Mouse (Mus musculus): ENCODE measurements at regions not wholly inside any gene's neighbourhood (a gene's known extent, or its start where the extent isn't known, plus 50 kb on each side); places are given as distances from the start of the nearest gene placed in this dataset.

DNA sequence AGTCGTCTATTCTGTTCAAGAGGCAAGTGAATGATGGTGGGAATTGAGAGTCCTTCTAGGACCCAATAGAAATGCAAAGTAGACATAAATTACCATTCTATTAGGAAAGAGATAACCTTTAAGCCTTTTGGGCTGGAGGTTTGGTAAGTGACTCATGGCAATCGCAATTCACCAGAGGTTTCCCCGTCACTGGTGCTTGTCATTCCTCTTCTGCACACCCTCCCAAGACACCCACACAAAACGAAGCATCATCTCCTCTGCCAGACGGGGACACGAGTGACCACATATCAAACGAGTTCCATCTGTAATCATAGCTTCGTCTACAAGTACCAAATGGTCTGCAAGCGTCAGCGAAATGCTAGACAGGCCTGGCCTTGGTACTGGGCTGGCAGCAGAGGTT, 601.4 kb upstream of the Sox9 start:
- H3K9me3 ChIP-seq, result no peaks in the 10 kb centered on the region
- H3K4me1 ChIP-seq, result no peaks in the 10 kb centered on the region
- H3K4me2 ChIP-seq, result no peak overlapping the region
- H3K4me3 ChIP-seq, result no peak overlapping the region
- no peak overlapping the region for H3K27ac ChIP-seq
- H3K27me3 ChIP-seq (replicated peaks), result no peaks in the 10 kb centered on the region
- ATAC-seq (replicated peaks), result no peak
- no peaks in the 10 kb centered on the region for H3K36me3 ChIP-seq (replicated peaks)
- 74% methylated on average over 10 of the region's 10 CpGs for WGBS
- no peak overlapping the region for H3K9ac ChIP-seq

DNA sequence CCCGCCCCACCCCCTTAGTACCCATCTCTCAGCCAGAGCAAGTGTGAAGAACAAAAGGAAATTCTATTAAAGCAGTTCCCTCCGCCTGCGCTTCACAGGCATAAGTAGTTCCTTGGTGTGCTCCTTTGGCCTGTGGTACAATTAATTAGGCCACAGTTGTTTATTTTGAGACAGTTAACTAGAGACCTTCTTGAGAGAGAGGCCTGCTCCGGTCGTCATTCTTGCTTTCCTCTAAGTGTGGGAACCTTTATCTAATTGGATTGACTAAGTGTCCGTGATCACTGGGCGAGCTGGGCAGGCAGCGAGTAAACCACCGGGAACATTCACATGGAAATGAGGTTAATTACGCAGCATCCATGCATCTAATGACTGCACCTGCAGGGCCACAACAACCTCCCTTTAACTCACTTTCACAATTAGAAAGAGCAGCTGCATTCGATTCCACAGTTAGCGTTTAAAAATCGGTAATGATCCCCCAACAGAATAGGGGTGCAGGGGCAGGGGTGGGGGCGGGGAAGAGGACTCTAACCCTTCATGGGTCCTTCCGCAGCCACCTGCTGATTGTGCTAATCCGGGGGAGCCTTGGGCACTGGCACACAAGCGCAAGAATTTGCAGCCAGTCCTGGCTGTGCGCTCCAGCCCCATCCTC, 584.3 kb upstream of the Sox9 start:
- Histone ChIP-seq H3K4me3 (no peak overlapping the region), H3K4me1 (peaks cover 8% of the 10 kb centered on the region; the same call in 1 of the 2 replicates), H3K27me3 (replicated peaks) (no peaks in the 10 kb centered on the region), H3K27ac (no peak overlapping the region), H3K4me2 (peak overlapping the region; percentile 28), H3K9me3 (no peaks in the 10 kb centered on the region), H3K36me3 (replicated peaks) (no peaks in the 10 kb centered on the region), H3K9ac (no peak overlapping the region)
- ATAC-seq (replicated peaks), result peak; percentile 60
- WGBS, result 7% methylated on average over 18 of the region's 18 CpGs

DNA sequence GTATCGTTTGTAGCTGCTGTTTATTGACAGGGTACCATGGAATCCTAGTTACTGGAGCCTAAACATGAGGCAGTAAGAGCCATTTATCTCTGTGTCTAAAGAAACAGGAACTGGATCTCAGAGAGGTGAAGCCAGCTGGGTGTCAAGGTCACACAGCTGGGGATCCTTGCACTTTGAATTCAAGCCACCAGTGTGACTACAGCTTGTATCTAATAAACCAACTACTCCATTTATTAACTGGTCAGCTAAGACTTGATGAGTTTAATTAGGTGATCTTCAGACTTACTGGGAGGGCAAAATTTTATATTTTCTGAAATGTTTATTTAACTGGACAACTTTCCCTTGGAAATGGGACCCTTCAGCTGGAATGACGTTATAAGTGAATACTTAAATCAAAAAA, 577.5 kb upstream of the Sox9 start:
- 59% methylated on average over 2 of the region's 2 CpGs for WGBS
- no peak for ATAC-seq (replicated peaks)
- H3K27me3 ChIP-seq (replicated peaks), result no peaks in the 10 kb centered on the region
- H3K36me3 ChIP-seq (replicated peaks), result no peaks in the 10 kb centered on the region
- H3K9me3 ChIP-seq, result no peaks in the 10 kb centered on the region
- H3K4me1 ChIP-seq, result no peaks in the 10 kb centered on the region
- no peak overlapping the region for H3K4me2 ChIP-seq
- H3K4me3 ChIP-seq, result no peak overlapping the region
- no peak overlapping the region for H3K9ac ChIP-seq
- H3K27ac ChIP-seq, result no peak overlapping the region

DNA sequence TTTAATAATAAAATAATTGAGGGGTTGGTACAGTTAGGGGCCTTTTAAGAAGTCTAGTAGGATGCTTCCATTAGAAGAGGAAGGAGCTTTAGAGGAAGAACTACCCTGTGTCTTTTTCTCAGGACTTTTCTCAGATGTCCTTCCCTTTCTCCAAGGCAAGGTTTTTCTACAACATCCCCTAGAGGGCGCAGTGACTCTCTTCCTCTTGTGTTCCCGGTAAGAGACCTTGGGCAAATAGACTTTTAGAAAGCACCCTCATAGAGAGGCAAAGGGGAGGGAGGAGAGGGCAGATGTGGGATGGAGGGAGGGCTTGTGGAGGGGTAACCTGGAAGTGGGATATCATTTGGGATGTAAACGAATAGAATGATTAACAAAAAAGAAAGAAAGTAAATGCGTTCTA, 572.6 kb upstream of the Sox9 start:
- WGBS, result 32% methylated on average over 4 of the region's 4 CpGs
- no peaks in the 10 kb centered on the region for H3K27me3 ChIP-seq (replicated peaks)
- no peak overlapping the region for H3K9ac ChIP-seq
- ATAC-seq (replicated peaks), result no peak
- H3K9me3 ChIP-seq, result no peaks in the 10 kb centered on the region
- H3K36me3 ChIP-seq (replicated peaks), result no peaks in the 10 kb centered on the region
- no peak overlapping the region for H3K4me3 ChIP-seq
- H3K27ac ChIP-seq, result no peak overlapping the region
- H3K4me2 ChIP-seq, result no peak overlapping the region
- no peaks in the 10 kb centered on the region for H3K4me1 ChIP-seq

DNA sequence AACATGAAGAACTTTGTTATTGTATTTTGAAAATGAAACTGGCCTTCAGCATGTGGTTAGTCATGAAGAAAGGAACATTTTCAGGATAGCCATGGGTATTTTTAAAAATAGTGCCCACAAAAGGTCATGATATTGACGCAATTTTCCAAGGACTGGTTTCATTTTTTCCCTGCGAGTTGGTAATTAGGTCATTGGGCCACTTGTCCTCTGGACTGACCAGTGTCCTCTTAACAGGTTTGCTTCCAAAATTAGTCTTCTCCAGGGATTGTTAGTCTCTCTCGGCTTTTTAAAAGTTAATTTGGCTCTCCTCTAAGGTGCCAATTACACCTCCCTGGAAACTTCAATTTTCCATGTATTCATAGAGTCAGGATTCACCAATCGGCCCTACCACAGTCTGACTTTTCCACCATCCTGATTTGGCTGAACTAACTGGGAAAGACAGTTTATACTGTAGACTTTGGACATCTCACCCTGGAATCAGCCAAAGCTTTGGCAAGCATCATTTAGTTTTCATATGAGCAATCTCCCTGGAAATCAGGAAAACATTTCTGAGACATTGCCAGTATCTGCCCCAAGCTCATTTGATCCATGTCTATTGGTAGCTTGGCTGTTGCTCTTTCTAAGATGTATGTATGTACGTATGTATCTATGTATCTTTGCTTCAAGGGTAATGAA, 562.8 kb upstream of the Sox9 start:
- no peak overlapping the region for H3K4me2 ChIP-seq
- H3K4me1 ChIP-seq, result no peaks in the 10 kb centered on the region

DNA sequence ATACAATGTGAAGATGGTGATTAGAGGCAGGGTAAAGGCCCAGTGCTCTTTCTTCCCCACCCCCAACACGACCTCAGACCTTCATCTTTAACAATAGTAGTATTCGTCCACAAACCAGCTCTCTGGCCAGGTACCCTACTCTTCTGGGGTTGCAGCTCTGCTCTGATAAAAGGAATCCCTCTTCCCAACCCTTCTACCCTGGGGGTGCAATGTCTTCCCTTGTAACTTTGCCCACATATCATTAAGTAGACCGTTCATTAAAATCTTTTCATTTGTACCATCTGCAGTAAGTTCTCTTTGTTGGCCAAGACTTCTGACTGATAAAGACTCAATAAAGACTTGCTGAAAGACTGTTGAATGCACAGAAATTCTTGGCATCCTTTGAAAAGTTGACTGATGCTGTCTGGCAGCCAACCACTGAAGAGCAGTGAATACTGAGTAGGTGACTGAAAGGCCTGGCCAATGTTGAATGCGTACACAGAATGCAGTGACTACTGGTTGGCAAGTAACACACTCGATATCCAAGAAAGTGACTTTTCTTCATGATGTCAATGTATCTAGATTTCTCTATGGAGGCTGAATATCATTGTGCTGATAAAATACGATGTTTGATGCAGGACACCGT, 547.4 kb upstream of the Sox9 start:
- 82% methylated on average over 7 of the region's 7 CpGs for WGBS
- Histone ChIP-seq H3K4me3 (no peak overlapping the region), H3K9me3 (no peaks in the 10 kb centered on the region), H3K27me3 (replicated peaks) (no peaks in the 10 kb centered on the region), H3K36me3 (replicated peaks) (no peaks in the 10 kb centered on the region), H3K4me2 (no peak overlapping the region), H3K9ac (no peak overlapping the region), H3K4me1 (no peaks in the 10 kb centered on the region), H3K27ac (no peak overlapping the region)
- no peak for ATAC-seq (replicated peaks)

More for the DNA sequence above, 562.8 kb upstream of the Sox9 start:
- no peak overlapping the region for H3K27ac ChIP-seq
- H3K27me3 ChIP-seq (replicated peaks), result no peaks in the 10 kb centered on the region
- H3K9ac ChIP-seq, result no peak overlapping the region
- 94% methylated on average over 5 of the region's 5 CpGs for WGBS
- ATAC-seq (replicated peaks), result no peak
- H3K9me3 ChIP-seq, result no peaks in the 10 kb centered on the region
- no peak overlapping the region for H3K4me3 ChIP-seq
- H3K36me3 ChIP-seq (replicated peaks), result no peaks in the 10 kb centered on the region

DNA sequence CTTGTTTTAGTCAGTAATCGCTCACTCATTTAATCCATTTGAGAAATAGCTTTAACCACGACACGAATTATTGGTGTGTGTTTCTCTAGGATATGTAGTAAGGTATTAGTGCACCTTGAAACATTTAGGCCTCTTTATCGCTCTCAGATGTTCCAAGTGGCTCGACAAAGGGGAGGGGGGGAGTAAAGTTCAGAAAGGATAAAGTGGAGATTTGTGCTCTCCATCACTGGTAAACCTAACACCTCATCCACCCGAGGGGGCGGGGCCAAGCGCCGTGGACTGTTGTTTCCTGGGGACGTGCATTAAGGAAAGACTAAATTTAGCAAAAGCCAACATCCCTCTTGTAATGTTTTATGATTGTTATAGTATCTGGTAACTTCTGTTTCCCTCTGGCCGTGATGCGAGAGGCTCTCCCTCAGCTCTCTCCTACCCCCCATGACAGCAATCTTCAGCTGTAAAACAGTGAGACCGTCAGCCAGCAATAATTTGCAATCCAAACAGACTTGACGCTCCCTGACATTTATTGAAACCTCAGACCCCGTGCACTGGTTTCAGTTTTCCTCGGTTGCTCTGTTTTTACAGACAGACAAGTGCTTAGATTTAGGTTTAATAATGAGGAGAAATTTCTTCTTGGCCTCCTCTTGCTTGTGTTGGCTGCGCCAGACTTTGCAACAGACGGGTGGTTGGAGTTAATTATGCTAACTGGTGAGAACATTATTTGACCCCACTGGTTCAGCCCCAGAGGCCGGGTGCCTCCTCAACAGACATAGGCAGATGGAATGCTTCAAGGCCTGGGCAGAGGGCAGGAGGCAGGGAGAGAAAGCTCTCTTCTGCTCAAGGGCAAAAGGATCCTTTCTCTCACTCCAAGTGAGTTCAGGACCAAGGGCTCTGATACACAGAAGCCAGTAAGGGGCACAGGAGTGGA, 542.8 kb upstream of the Sox9 start:
- no peak for ATAC-seq (replicated peaks)
- Histone ChIP-seq H3K4me2 (no peak overlapping the region), H3K27me3 (replicated peaks) (no peaks in the 10 kb centered on the region), H3K4me1 (no peaks in the 10 kb centered on the region), H3K4me3 (no peak overlapping the region), H3K27ac (no peak overlapping the region), H3K36me3 (replicated peaks) (no peaks in the 10 kb centered on the region), H3K9ac (no peak overlapping the region), H3K9me3 (no peaks in the 10 kb centered on the region)
- WGBS, result 82% methylated on average over 19 of the region's 19 CpGs

DNA sequence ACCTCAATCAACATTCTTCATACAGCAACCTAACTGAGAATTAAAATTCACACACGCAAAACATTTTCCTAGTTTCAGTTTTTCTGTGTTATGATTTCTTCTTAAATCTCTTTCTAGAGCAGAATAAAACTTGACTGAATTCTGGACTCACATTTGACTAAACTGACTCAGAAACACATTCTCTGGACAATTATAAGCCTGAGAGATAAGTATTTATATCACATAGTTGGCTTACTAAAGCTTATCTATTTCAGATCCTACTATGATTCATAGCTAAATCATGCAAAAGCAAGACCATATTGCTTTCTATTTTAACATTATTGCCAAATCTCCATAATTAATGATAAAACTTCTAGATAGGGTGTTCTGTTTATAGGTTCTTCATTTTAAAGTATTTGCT, 529.5 kb upstream of the Sox9 start:
- Histone ChIP-seq H3K27ac (no peak overlapping the region), H3K9ac (no peak overlapping the region), H3K27me3 (replicated peaks) (no peaks in the 10 kb centered on the region), H3K4me2 (no peak overlapping the region), H3K4me1 (no peaks in the 10 kb centered on the region), H3K9me3 (no peaks in the 10 kb centered on the region), H3K4me3 (no peak overlapping the region), H3K36me3 (replicated peaks) (no peaks in the 10 kb centered on the region)
- 97% methylated on average over 1 of the region's 1 CpGs for WGBS
- ATAC-seq (replicated peaks), result no peak

DNA sequence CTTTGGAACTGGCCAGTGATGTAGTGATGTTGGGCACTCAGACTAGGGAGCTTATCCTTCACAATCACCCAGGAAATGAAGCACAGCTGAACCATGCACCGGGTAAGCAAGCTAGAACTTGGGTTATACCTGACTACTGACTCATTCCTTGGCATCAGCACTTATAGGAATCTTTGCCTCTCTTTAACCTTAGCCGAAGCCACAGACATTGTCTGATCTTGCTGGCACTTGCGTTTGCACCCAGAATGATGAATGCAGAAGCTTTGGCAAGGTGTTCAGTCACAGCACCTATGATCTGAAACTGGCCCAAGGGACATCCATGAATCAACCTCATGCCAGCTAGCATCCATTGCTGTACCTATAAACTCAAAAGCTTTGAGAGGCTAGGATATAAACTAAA, 529.0 kb upstream of the Sox9 start:
- no peak overlapping the region for H3K9ac ChIP-seq
- H3K27me3 ChIP-seq (replicated peaks), result no peaks in the 10 kb centered on the region
- no peaks in the 10 kb centered on the region for H3K4me1 ChIP-seq
- H3K27ac ChIP-seq, result no peak overlapping the region
- no peak overlapping the region for H3K4me2 ChIP-seq
- no peaks in the 10 kb centered on the region for H3K36me3 ChIP-seq (replicated peaks)
- ATAC-seq (replicated peaks), result no peak
- H3K4me3 ChIP-seq, result no peak overlapping the region
- H3K9me3 ChIP-seq, result no peaks in the 10 kb centered on the region
- WGBS, result 94% methylated on average over 3 of the region's 3 CpGs

DNA sequence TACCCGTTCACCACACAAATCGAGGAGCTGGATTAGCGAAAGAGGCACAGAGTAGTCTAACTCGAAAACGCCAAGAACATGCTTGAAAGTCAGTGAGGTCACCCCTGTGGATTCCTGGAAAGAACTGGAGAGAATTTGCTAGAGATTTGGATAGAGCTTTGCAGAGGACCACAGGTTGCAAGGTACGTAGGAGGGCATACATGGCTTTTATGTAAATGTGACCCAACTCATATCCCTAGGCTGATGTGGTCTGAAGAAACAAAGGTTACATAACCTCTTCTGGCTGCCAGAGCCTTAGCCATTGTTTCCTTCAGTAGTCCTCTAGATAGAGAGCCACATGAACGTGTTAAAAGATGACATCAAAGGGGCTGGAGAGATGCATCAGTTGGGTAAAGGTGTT, 525.7 kb upstream of the Sox9 start:
- H3K4me2 ChIP-seq, result no peak overlapping the region
- no peak for ATAC-seq (replicated peaks)
- WGBS, result 88% methylated on average over 7 of the region's 7 CpGs
- H3K36me3 ChIP-seq (replicated peaks), result no peaks in the 10 kb centered on the region
- no peaks in the 10 kb centered on the region for H3K27me3 ChIP-seq (replicated peaks)
- H3K9me3 ChIP-seq, result no peaks in the 10 kb centered on the region
- no peak overlapping the region for H3K9ac ChIP-seq
- H3K27ac ChIP-seq, result no peak overlapping the region
- H3K4me1 ChIP-seq, result no peaks in the 10 kb centered on the region
- H3K4me3 ChIP-seq, result no peak overlapping the region

DNA sequence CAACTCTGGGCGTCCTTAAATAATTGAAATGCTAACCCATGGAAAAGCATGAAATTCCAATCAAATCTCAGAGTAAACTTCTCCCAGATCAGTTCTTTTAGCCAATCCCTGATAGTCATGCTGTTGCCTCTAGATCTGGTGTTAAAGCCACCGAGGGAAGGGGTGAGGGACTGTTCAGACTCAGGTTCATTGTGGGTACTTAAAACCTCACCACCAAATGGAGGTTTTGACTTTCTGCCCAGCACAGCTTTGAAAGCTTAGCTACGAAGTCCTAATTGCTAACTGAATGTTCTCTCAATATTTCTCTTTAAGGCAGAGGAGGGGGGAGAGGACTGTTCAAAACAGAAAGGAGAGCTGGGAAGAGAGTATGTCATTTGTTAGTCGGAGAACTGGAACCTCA, 517.9 kb upstream of the Sox9 start:
- Histone ChIP-seq H3K4me2 (no peak overlapping the region), H3K4me3 (no peak overlapping the region), H3K36me3 (replicated peaks) (no peaks in the 10 kb centered on the region), H3K27me3 (replicated peaks) (no peaks in the 10 kb centered on the region), H3K9ac (no peak overlapping the region), H3K27ac (no peak overlapping the region), H3K4me1 (no peaks in the 10 kb centered on the region), H3K9me3 (no peaks in the 10 kb centered on the region)
- 71% methylated on average over 4 of the region's 4 CpGs for WGBS
- ATAC-seq (replicated peaks), result no peak

DNA sequence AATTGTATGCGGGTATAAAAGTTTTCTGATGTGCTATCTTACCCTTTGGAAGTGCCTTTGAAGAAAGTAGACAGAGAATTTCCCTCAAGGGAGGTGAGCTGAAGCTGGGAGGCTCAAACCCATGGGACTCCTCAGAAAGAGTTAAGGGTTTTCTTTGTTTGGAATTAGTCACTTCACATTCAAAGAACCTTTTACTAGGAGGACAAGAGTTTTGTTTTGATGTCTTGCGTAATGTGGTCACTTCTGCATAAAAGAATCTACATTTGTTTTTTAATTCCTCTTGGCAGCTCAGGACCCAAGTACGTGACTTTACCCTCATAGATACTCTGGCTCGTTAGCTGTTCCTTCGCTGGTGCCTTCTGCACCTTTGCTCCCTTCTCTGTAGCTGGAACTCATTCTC, 511.1 kb upstream of the Sox9 start:
- Histone ChIP-seq H3K27me3 (replicated peaks) (no peaks in the 10 kb centered on the region), H3K9ac (no peak overlapping the region)
- 85% methylated on average over 5 of the region's 5 CpGs for WGBS

More for the DNA sequence above, 511.1 kb upstream of the Sox9 start:
- Histone ChIP-seq H3K36me3 (replicated peaks) (no peaks in the 10 kb centered on the region), H3K4me3 (no peak overlapping the region), H3K9me3 (no peaks in the 10 kb centered on the region), H3K4me2 (no peak overlapping the region), H3K27ac (no peak overlapping the region), H3K4me1 (no peaks in the 10 kb centered on the region)
- ATAC-seq (replicated peaks), result no peak

Measured in midbrain, embryonic 15.5 days (tissue).